ENCODE assay signal across 18 mouse cellular contexts in the genomic region with DNA sequence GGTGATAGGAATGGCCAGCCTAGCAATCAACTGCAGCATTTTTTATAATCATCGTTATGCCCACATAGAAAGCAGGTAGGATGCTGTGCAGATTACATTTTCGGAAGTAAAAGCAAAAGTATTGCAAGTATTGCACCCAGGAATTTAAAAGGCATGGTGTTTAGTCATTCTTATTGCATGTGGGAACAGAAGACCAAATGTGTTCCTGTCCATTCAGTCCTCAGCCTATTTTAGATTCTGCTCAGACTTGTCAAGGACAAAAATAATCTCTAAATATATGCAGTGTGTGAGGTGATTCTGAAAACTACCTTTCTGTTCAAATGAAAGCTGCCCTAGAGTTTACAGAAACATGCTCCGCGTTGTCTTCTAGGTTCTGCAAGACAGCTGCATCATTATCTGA. TPM values are rescaled to one million over a fixed set of nuclear protein-coding genes. Genes with fewer than 3 reads are reported as not detected.
A peak's percentile ranks its signal among the peaks of the same experiment; 100 is the strongest.
DNase-seq lines count a peak whose midpoint lies in the region; ATAC-seq and TF ChIP-seq lines count a peak whose summit lies in the region.
"Had no signal": no experiment of that assay in that cellular context is flagged by ENCODE, and none has a peak within 500 bp of the region (broad histone marks: within the 10 kb centered on the region; RNA-seq: fewer than 3 reads in every experiment).

No protein-coding gene starts in this region.

- TF ChIP-seq CTCF in cortical plate, adult 2 months (IDR thresholded peaks at IDR 0.05; ENCODE audit: extremely low read depth, insufficient read depth, low read length), result no peak

- no peak overlapping the region for H3K4me3 ChIP-seq in heart, embryonic 13.5 days
- H3K4me3 ChIP-seq in cortical plate, adult 2 months (ENCODE audit: insufficient read depth, low read length), result no peak overlapping the region
- no peak overlapping the region for H3K4me3 ChIP-seq in liver, embryonic 11.5 days (ENCODE audit: low read depth, low read length)
- H3K4me3 ChIP-seq: embryonic facial prominence, embryonic 10.5 days; embryonic facial prominence, embryonic 12.5 days; forebrain, embryonic 13.5 days; forebrain, embryonic 15.5 days had no signal

- WGBS in heart, embryonic 13.5 days, result 77% methylated on average over 4 of the region's 4 CpGs
- 84% methylated on average over 4 of the region's 4 CpGs for WGBS in liver, embryonic 11.5 days

- no peak for TF ChIP-seq POLR2A in cortical plate, adult 2 months (IDR thresholded peaks at IDR 0.05; ENCODE audit: extremely low read depth, insufficient read depth, low read length)

- no peaks in the 10 kb centered on the region for H3K9me3 ChIP-seq in heart, embryonic 13.5 days
- H3K9me3 ChIP-seq in liver, embryonic 11.5 days (ENCODE audit: control insufficient read depth, low read length), result no peaks in the 10 kb centered on the region
- H3K9me3 ChIP-seq: embryonic facial prominence, embryonic 10.5 days; embryonic facial prominence, embryonic 12.5 days; forebrain, embryonic 13.5 days; forebrain, embryonic 15.5 days had no signal

- ATAC-seq in heart, embryonic 13.5 days (ENCODE audit: extremely low read depth, insufficient number of reproducible peaks, low FRiP score, low TSS enrichment), result no peak
- ATAC-seq in liver, embryonic 11.5 days (replicated peaks; ENCODE audit: low FRiP score), result no peak
- ATAC-seq: forebrain, embryonic 13.5 days; forebrain, embryonic 15.5 days; forebrain, postnatal 0 days had no signal

- H3K27ac ChIP-seq in heart, embryonic 13.5 days (replicated peaks), result peak overlapping the region; percentile 36
- 0 out of 2 replicates have a peak overlapping the region, but pooled peaks have one; percentile 1 for H3K27ac ChIP-seq in cortical plate, adult 2 months (ENCODE audit: insufficient read depth, low read length)
- no peak overlapping the region for H3K27ac ChIP-seq in liver, embryonic 11.5 days (ENCODE audit: low read depth, low read length)
- H3K27ac ChIP-seq: embryonic facial prominence, embryonic 10.5 days; embryonic facial prominence, embryonic 12.5 days; forebrain, embryonic 13.5 days; forebrain, embryonic 15.5 days had no signal

- no peak for DNase-seq in heart, adult 9 months (ENCODE audit: low spot score in 2 of 2)
- DNase-seq in brain, adult 2 months (ENCODE audit: low read depth, low spot score), result peak; percentile 65
- no peak for DNase-seq in liver, embryonic 11.5 days (ENCODE audit: low spot score)
- DNase-seq in gastrocnemius, adult 18-20 months (ENCODE audit: low spot score), result no peak
- DNase-seq: adrenal gland, adult 2 months; adrenal gland, postnatal 10 days; adrenal gland, postnatal 25 days; cerebellum, adult 11-12 months; cerebellum, adult 2 months; cerebellum, adult 9-10 months; embryo, embryonic 11 days; forebrain, postnatal 0 days had no signal

- H3K4me1 ChIP-seq in heart, embryonic 13.5 days, result peaks cover 27% of the 10 kb centered on the region
- H3K4me1 ChIP-seq in cortical plate, adult 2 months (ENCODE audit: control insufficient read depth, insufficient read depth, low read length), result no peaks in the 10 kb centered on the region
- no peaks in the 10 kb centered on the region for H3K4me1 ChIP-seq in liver, embryonic 11.5 days (replicated peaks; ENCODE audit: control insufficient read depth, insufficient read depth, low read length)
- H3K4me1 ChIP-seq: embryonic facial prominence, embryonic 10.5 days; embryonic facial prominence, embryonic 12.5 days; forebrain, embryonic 13.5 days; forebrain, embryonic 15.5 days had no signal

- H3K9ac ChIP-seq in heart, embryonic 13.5 days, result no peak overlapping the region
- no peak overlapping the region for H3K9ac ChIP-seq in liver, embryonic 11.5 days (ENCODE audit: low read depth, low read length)
- H3K9ac ChIP-seq: embryonic facial prominence, embryonic 12.5 days; forebrain, embryonic 13.5 days; forebrain, embryonic 15.5 days; forebrain, postnatal 0 days had no signal

- no peaks in the 10 kb centered on the region for H3K27me3 ChIP-seq in heart, embryonic 13.5 days (replicated peaks)
- no peaks in the 10 kb centered on the region for H3K27me3 ChIP-seq in liver, embryonic 11.5 days (replicated peaks; ENCODE audit: control insufficient read depth, insufficient read depth, low read length)
- H3K27me3 ChIP-seq: embryonic facial prominence, embryonic 12.5 days; forebrain, embryonic 13.5 days; forebrain, embryonic 15.5 days had no signal

- H3K36me3 ChIP-seq in heart, embryonic 13.5 days, result no peaks in the 10 kb centered on the region
- no peaks in the 10 kb centered on the region for H3K36me3 ChIP-seq in liver, embryonic 11.5 days (ENCODE audit: control insufficient read depth, insufficient read depth, low read length)
- H3K36me3 ChIP-seq: embryonic facial prominence, embryonic 10.5 days; embryonic facial prominence, embryonic 12.5 days; forebrain, embryonic 15.5 days had no signal

- H3K4me2 ChIP-seq in heart, embryonic 13.5 days, result no peak overlapping the region
- H3K4me2 ChIP-seq in liver, embryonic 11.5 days, result no peak overlapping the region
- H3K4me2 ChIP-seq: embryonic facial prominence, embryonic 12.5 days; forebrain, embryonic 13.5 days; forebrain, embryonic 15.5 days had no signal

RNA-seq across cellular contexts. Expression of a gene that starts 45.5 kb away (rescaled TPM):
- polyA plus RNA-seq in heart, embryonic 13.5 days (2015; fragmentation: Nextera tagmentation; extraction: Ambion mirVana), result 1.8 and 2.4 TPM in 2 replicates
- 10.3 and 10.7 TPM in 2 replicates for polyA plus RNA-seq in cortical plate, adult 2 months (2012; rRNA removed)
- polyA plus RNA-seq in liver, embryonic 11.5 days (2014; fragmentation: Nextera tagmentation; extraction: Ambion mirVana), result 7.9 and 8.4 TPM in 2 replicates
- 1 to 10 TPM; 4.5 to 4.9 TPM for total RNA-seq in gastrocnemius, adult 18-20 months (2021)
